Mouse (Mus musculus) hindbrain, postnatal 0 days (tissue): ENCODE data around the gene Map2k7. TPM values are rescaled to one million over a fixed set of nuclear protein-coding genes. Genes with fewer than 3 reads are reported as not detected.

Experiments used
- ATAC-seq: fragments of 200-750 bp; cut with Nextera tagmentation; 2 replicates; pipeline ENCODE4 v1.8.0; 2017; ENCODE audit warnings: mild to moderate bottlenecking, moderate TSS enrichment, moderate library complexity
- DNase-seq: peaks from one replicate; pipeline ENCODE4 v3.0.0-alpha.2; 2015; ENCODE audit warnings: low spot score
- H3K27ac ChIP-seq: fragments of 300-500 bp; sonication (generic); 2 replicates; pipeline ENCODE4 v1.5.1; 2014; ENCODE audit warnings: mild to moderate bottlenecking
- H3K27me3 ChIP-seq: fragments of 300-500 bp; sonication (generic); 2 replicates; pipeline ENCODE4 v1.6.1; 2014; ENCODE audit warnings: low read length, mixed read lengths; ENCODE audit not compliant: insufficient read depth
- H3K36me3 ChIP-seq: fragments of 300-500 bp; sonication (generic); 2 replicates; pipeline ENCODE4 v1.6.1; 2014; ENCODE audit warnings: low read length, mixed read lengths; ENCODE audit not compliant: insufficient read depth
- H3K4me1 ChIP-seq: fragments of 300-500 bp; sonication (generic); 2 replicates; pipeline ENCODE4 v1.6.1; 2014; ENCODE audit warnings: antibody characterized with exemption, low read length, mixed read lengths; ENCODE audit not compliant: insufficient read depth
- H3K4me2 ChIP-seq: fragments of 300-500 bp; sonication (generic); 2 replicates; pipeline ENCODE4 v1.6.1; 2014; ENCODE audit warnings: low read depth, mild to moderate bottlenecking, low read length, moderate library complexity, mixed read lengths
- H3K4me3 ChIP-seq: fragments of 300-500 bp; sonication (generic); 2 replicates; pipeline ENCODE4 v1.5.1; 2014; ENCODE audit warnings: low read length
- H3K9ac ChIP-seq: fragments of 300-500 bp; sonication (generic); replicated peaks from 2 replicates; pipeline ENCODE4 v1.6.1; 2014; ENCODE audit warnings: mild to moderate bottlenecking, low read length, moderate library complexity, mixed read lengths
- H3K9me3 ChIP-seq: fragments of 300-500 bp; sonication (generic); 2 replicates; pipeline ENCODE4 v1.6.1; 2016; ENCODE audit warnings: low read length, mixed read lengths
- CTCF ChIP-seq: IDR thresholded peaks from 2 replicates; pipeline ENCODE4 v1.5.1; 2016; ENCODE audit warnings: antibody characterized with exemption, control low read depth, low read depth
- WGBS: fragments of 180-500 bp; shearing (Covaris S2); extraction: QIAGEN DNeasy Blood & Tissue Kit; methylation state at CpG from one replicate; pipeline ENCODE4 v1.1.7; 2014; 5-methylcytosine and 5-hydroxymethylcytosine counted together
- polyA plus RNA-seq: library from polyadenylated mRNA; unstranded; fragments of >200 nt; fragmentation: Nextera tagmentation; extraction: Ambion mirVana; gene quantifications from 2 replicates; pipeline ENCODE4 v1.2.1, GENCODE M21; 2015
- total RNA-seq: library from RNA; depleted of rRNA; stranded (reverse); fragments of >200 nt; gene quantifications from 2 replicates; pipeline ENCODE4 v1.2.3, GENCODE M21; 2014; rRNA removed

Gene Map2k7
- total and polyA plus RNA-seq, 2 experiments from 2014 or later: 24.7 to 30.8 TPM

GRCm38 (mm10) chr8:4267627-4268026 lies 29.1 kb downstream of the Map2k7 start:
- Histone ChIP-seq H3K36me3 (peaks cover 63% of the 10 kb centered on the region), H3K9me3 (no peaks in the 10 kb centered on the region), H3K9ac (no peak overlapping the region), H3K27me3 (no peaks in the 10 kb centered on the region), H3K4me3 (no peak overlapping the region), H3K4me1 (no peaks in the 10 kb centered on the region), H3K27ac (no peak overlapping the region), H3K4me2 (no peak overlapping the region)
- 73% methylated on average over 15 of the region's 15 CpGs for WGBS
- peak; percentile 61; the same call in 1 of the 2 replicates for TF ChIP-seq CTCF
- peak; percentile 31 for DNase-seq
- ATAC-seq: peak; percentile 39; the same call in 1 of the 2 replicates

GRCm38 (mm10) chr8:4269609-4270008 lies 31.1 kb downstream of the Map2k7 start:
- Histone ChIP-seq H3K9me3 (no peaks in the 10 kb centered on the region), H3K36me3 (peaks cover 62% of the 10 kb centered on the region), H3K4me2 (no peak overlapping the region), H3K9ac (no peak overlapping the region), H3K27me3 (no peaks in the 10 kb centered on the region), H3K4me3 (no peak overlapping the region), H3K27ac (no peak overlapping the region), H3K4me1 (0 out of 2 replicates have a peak, but pooled peaks cover under 1% of the 10 kb centered on the region)
- no peak for DNase-seq
- 90% methylated on average over 6 of the region's 6 CpGs for WGBS
- no peak for ATAC-seq
- TF ChIP-seq CTCF: no peak

- peak within 1 kb of the TSS; percentile 59 for H3K4me3 ChIP-seq
- H3K27ac ChIP-seq: peak within 1 kb of the TSS; percentile 76
- H3K9me3 ChIP-seq: no peaks in the 10 kb centered on the region
- peaks cover 15% of the 10 kb centered on the region; the same call in 1 of the 2 replicates for H3K36me3 ChIP-seq
- H3K4me2 ChIP-seq: peak within 1 kb of the TSS; percentile 89
- no peak for TF ChIP-seq CTCF
- ATAC-seq: peak; percentile 98
- WGBS: 1% methylated on average over 39 of the region's 39 CpGs
- no peaks in the 10 kb centered on the region for H3K27me3 ChIP-seq
- peak; percentile 99 for DNase-seq
- peak within 1 kb of the TSS; percentile 70 for H3K9ac ChIP-seq
- peaks cover 6% of the 10 kb centered on the region; the same call in 1 of the 2 replicates for H3K4me1 ChIP-seq
Observed at GRCm38 (mm10) chr8:4275275-4276110, 37.0 kb downstream of the Map2k7 start, which contains the start of gene Timm44. TSS of gene Timm44 (minus strand) at chr8:4275913.

GRCm38 (mm10) chr8:4276111-4276465 lies 37.5 kb downstream of the Map2k7 start:
- Histone ChIP-seq H3K36me3 (peaks cover 15% of the 10 kb centered on the region; the same call in 1 of the 2 replicates), H3K27ac (peak overlapping the region; percentile 76), H3K27me3 (no peaks in the 10 kb centered on the region), H3K4me2 (peak overlapping the region; percentile 89), H3K4me3 (peak overlapping the region; percentile 59), H3K9ac (peak overlapping the region; percentile 70), H3K9me3 (no peaks in the 10 kb centered on the region), H3K4me1 (peaks cover 6% of the 10 kb centered on the region; the same call in 1 of the 2 replicates)
- 26% methylated on average over 9 of the region's 9 CpGs for WGBS
- no peak for DNase-seq
- no peak for TF ChIP-seq CTCF
- no peak for ATAC-seq

- TF ChIP-seq CTCF: peak; percentile 44; the same call in 1 of the 2 replicates
- H3K4me2 ChIP-seq: no peak overlapping the region
- no peak overlapping the region for H3K4me3 ChIP-seq
- no peaks in the 10 kb centered on the region for H3K27me3 ChIP-seq
- H3K36me3 ChIP-seq: peaks cover 54% of the 10 kb centered on the region
- WGBS: 84% methylated on average over 5 of the region's 5 CpGs
- no peaks in the 10 kb centered on the region for H3K4me1 ChIP-seq
- ATAC-seq (no peak; the same call in 1 of the 2 replicates), DNase-seq (no peak)
- no peak overlapping the region for H3K9ac ChIP-seq
- H3K9me3 ChIP-seq: no peaks in the 10 kb centered on the region
- no peak overlapping the region for H3K27ac ChIP-seq
Observed at GRCm38 (mm10) chr8:4292738-4293137, 54.2 kb downstream of the Map2k7 start.

Other genes with a start within 250 kb of the Map2k7 start
- gene Cd209f, start 132.9 kb upstream of the Map2k7 start, total RNA-seq: 0.40 TPM in 1 of 2 replicates, not detected in the other
- gene Cd209f, start 132.9 kb upstream of the Map2k7 start, polyA plus RNA-seq: 0.35 and 1.3 TPM in 2 replicates
- gene Cd209g, start 104.6 kb upstream of the Map2k7 start, total RNA-seq: not detected in 2 replicates
- gene Cd209g, start 104.6 kb upstream of the Map2k7 start, polyA plus RNA-seq: 0.04 and 0.19 TPM in 2 replicates
- 221 and 229 TPM in 2 replicates for gene Evi5l, start 72.2 kb upstream of the Map2k7 start, total RNA-seq
- 92.0 and 98.3 TPM in 2 replicates for gene Evi5l, start 72.2 kb upstream of the Map2k7 start, polyA plus RNA-seq
- gene Prr36, start 21.3 kb upstream of the Map2k7 start, total RNA-seq: 11.5 and 32.4 TPM in 2 replicates
- gene Prr36, start 21.3 kb upstream of the Map2k7 start, polyA plus RNA-seq: 21.3 and 24.8 TPM in 2 replicates
- not detected in 2 replicates for gene Lrrc8e, start 11.9 kb upstream of the Map2k7 start, total RNA-seq
- not detected in 2 replicates for gene Lrrc8e, start 11.9 kb upstream of the Map2k7 start, polyA plus RNA-seq
- not detected in 2 replicates for gene Gm49320, start 125 bp downstream of the Map2k7 start, total RNA-seq
- 0.25 and 0.74 TPM in 2 replicates for gene Gm49320, start 125 bp downstream of the Map2k7 start, polyA plus RNA-seq
- gene Tgfbr3l, start 9.5 kb downstream of the Map2k7 start, total RNA-seq: 9.0 and 15.5 TPM in 2 replicates
- gene Tgfbr3l, start 9.5 kb downstream of the Map2k7 start, polyA plus RNA-seq: 3.7 TPM in 2 replicates
- gene Snapc2, start 14.3 kb downstream of the Map2k7 start, total RNA-seq: 89.6 and 91.3 TPM in 2 replicates
- gene Snapc2, start 14.3 kb downstream of the Map2k7 start, polyA plus RNA-seq: 63.4 and 65.3 TPM in 2 replicates
- gene Ctxn1, start 20.5 kb downstream of the Map2k7 start, total RNA-seq: 99.4 and 109 TPM in 2 replicates
- gene Ctxn1, start 20.5 kb downstream of the Map2k7 start, polyA plus RNA-seq: 224 and 240 TPM in 2 replicates
- 45.7 and 64.8 TPM in 2 replicates for gene Timm44, start 37.2 kb downstream of the Map2k7 start, total RNA-seq
- 46.7 and 50.0 TPM in 2 replicates for gene Timm44, start 37.2 kb downstream of the Map2k7 start, polyA plus RNA-seq
- gene Ccl25, start 86.5 kb downstream of the Map2k7 start, total RNA-seq: 5.9 and 6.1 TPM in 2 replicates
- 17.2 and 17.9 TPM in 2 replicates for gene Ccl25, start 86.5 kb downstream of the Map2k7 start, polyA plus RNA-seq
- gene Elavl1, start 86.7 kb downstream of the Map2k7 start, total RNA-seq: 56.2 and 61.0 TPM in 2 replicates
- gene Elavl1, start 86.7 kb downstream of the Map2k7 start, polyA plus RNA-seq: 64.6 and 68.4 TPM in 2 replicates